Mouse (Mus musculus) macrophage (primary cell): ENCODE data around the gene Sdr39u1. TPM values are rescaled to one million over a fixed set of nuclear protein-coding genes. Genes with fewer than 3 reads are reported as not detected.

Source experiments
- H3K27ac ChIP-seq: fragments of 350-480 bp; formaldehyde crosslinking; 2 replicates; pipeline ENCODE4 v1.9.0; 2021
- H3K36me3 ChIP-seq: fragments of 350-480 bp; formaldehyde crosslinking; 2 replicates; pipeline ENCODE4 v1.9.0; 2021; ENCODE audit errors: inconsistent target
- H3K4me3 ChIP-seq: fragments of 350-480 bp; formaldehyde crosslinking; 2 replicates; pipeline ENCODE4 v1.9.0; 2021; ENCODE audit errors: inconsistent target
- H3K79me2 ChIP-seq: fragments of 350-480 bp; formaldehyde crosslinking; 2 replicates; pipeline ENCODE4 v1.9.0; 2021; ENCODE audit errors: inconsistent target
- WGBS: methylation state at CpG from one replicate; pipeline ENCODE4 v1.1.7; 2026; ENCODE audit warnings: inconsistent platforms; ENCODE audit not compliant: missing documents; 5-methylcytosine and 5-hydroxymethylcytosine counted together
- polyA plus RNA-seq: library from polyadenylated mRNA; stranded (reverse); fragments of 250-400 nt; gene quantifications from 3 replicates; pipeline ENCODE4 v1.2.4, GENCODE M21; 2018; ENCODE audit warnings: inconsistent platforms

Gene Sdr39u1
- polyA plus RNA-seq, 1 experiment from 2014 or later, result 3.1 TPM

- H3K4me3 ChIP-seq, result peak overlapping the region; percentile 25
- no peak overlapping the region for H3K27ac ChIP-seq
- no peaks in the 10 kb centered on the region for H3K79me2 ChIP-seq
- no peaks in the 10 kb centered on the region for H3K36me3 ChIP-seq
- WGBS, result 20% methylated on average over 9 of the region's 9 CpGs
These were observed 45.5 kb downstream of the Sdr39u1 start for GRCm38 (mm10) chr14:55854406-55855100.

DNA sequence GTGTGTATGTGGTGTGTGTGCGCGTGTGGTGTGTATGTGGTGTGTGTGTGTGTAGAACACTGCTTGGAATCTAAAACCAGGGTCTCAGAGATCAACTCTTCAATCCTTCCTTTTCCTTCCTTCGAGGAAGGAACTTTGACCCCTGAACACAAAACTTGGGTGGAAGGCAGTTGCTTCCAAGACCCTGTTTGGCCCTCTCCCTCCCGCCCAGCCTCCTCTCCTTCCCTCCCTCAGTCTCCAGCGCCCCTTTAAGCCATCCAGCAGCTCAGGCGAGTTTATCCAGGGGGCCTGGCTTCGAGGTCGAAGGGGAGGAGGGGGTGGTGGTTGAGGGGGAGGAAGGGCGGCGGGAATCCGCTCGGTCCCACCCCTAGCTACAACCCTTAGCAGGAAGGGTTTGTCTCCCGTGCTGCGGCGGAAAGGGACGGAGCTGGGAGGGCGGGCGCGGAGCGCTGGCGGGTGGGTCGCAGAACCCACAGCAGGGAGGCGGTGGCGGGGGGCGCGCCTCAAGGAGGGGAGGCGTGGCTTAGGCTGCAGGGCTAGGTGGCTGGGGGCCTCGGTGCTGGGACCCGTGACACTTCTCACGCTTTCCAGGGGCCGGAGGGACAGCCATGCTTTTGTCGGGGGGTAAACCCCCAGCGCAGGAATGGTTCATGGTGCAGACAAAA lies 46.3 kb downstream of the Sdr39u1 start, which contains the start of gene Nynrin:
Gene Nynrin, plus strand, starts transcription at position 390 of the 665 bp plus-strand sequence.
- Histone ChIP-seq H3K27ac (no peak within 1 kb of the TSS), H3K4me3 (peak within 1 kb of the TSS; percentile 25), H3K36me3 (no peaks in the 10 kb centered on the region), H3K79me2 (no peaks in the 10 kb centered on the region)
- 13% methylated on average over 30 of the region's 33 CpGs for WGBS

- Histone ChIP-seq H3K27ac (no peak overlapping the region), H3K36me3 (no peaks in the 10 kb centered on the region), H3K79me2 (no peaks in the 10 kb centered on the region), H3K4me3 (no peak overlapping the region)
- 52% methylated on average over 11 of the region's 11 CpGs for WGBS
These were observed 47.2 kb downstream of the Sdr39u1 start for GRCm38 (mm10) chr14:55852646-55853551.

DNA sequence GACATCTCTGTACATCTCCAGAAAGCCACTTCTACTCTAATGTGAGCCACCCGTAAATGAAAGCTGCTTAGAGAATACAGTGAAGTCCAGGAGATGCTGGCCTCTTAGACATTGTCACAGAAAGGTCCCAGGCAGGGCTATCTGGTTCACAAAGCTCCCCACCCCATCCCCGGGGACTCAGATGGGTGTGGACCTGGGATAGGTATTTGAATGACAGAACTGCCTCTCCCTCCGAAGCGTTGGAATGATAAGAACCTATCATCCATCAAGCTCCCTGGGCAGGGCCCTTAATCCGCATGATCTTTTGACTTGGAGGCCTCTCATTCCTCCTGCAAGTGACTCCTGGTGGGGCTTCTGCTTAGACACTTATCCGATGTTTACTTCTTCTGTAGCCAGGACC lies 49.2 kb downstream of the Sdr39u1 start:
- H3K36me3 ChIP-seq, result no peaks in the 10 kb centered on the region
- H3K4me3 ChIP-seq, result no peak overlapping the region
- H3K27ac ChIP-seq, result no peak overlapping the region
- H3K79me2 ChIP-seq, result no peaks in the 10 kb centered on the region
- WGBS, result 91% methylated on average over 6 of the region's 6 CpGs

Other genes with a start within 250 kb of the Sdr39u1 start
- 25.4 to 29.3 TPM (median 26.3 TPM) in 3 replicates for gene Mdp1, start 239.8 kb downstream of the Sdr39u1 start, polyA plus RNA-seq
- 27.4 to 36.4 TPM (median 34.4 TPM) in 3 replicates for gene Gmpr2, start 228.4 kb downstream of the Sdr39u1 start, polyA plus RNA-seq
- 136 to 262 TPM (median 187 TPM) in 3 replicates for gene Nedd8, start 228.2 kb downstream of the Sdr39u1 start, polyA plus RNA-seq
- 9.0 to 10.5 TPM (median 10.4 TPM) in 3 replicates for gene Tinf2, start 218.5 kb downstream of the Sdr39u1 start, polyA plus RNA-seq
- gene Tgm1, start 186.4 kb downstream of the Sdr39u1 start, polyA plus RNA-seq, result 1.2 to 4.3 TPM (median 3.6 TPM) in 3 replicates
- gene Rabggta, start 178.0 kb downstream of the Sdr39u1 start, polyA plus RNA-seq, result 7.5 to 16.7 TPM (median 12.4 TPM) in 3 replicates
- 63.5 to 108 TPM (median 106 TPM) in 3 replicates for gene Dhrs1, start 154.6 kb downstream of the Sdr39u1 start, polyA plus RNA-seq
- 9.3 to 22.6 TPM (median 12.9 TPM) in 3 replicates for gene Nop9, start 154.6 kb downstream of the Sdr39u1 start, polyA plus RNA-seq
- gene Cideb, start 141.8 kb downstream of the Sdr39u1 start, polyA plus RNA-seq, result 0.22 to 0.72 TPM (median 0.41 TPM) in 3 replicates
- 0.10 TPM in 1 of 3 replicates, not detected in the others for gene Ltb4r2, start 138.9 kb downstream of the Sdr39u1 start, polyA plus RNA-seq
- 0.25 to 0.33 TPM (median 0.32 TPM) in 3 replicates for gene Ltb4r1, start 134.3 kb downstream of the Sdr39u1 start, polyA plus RNA-seq
- 0.04 to 0.07 TPM in 2 of 3 replicates, not detected in the other for gene Adcy4, start 116.2 kb downstream of the Sdr39u1 start, polyA plus RNA-seq
- gene Ripk3, start 111.4 kb downstream of the Sdr39u1 start, polyA plus RNA-seq, result 11.7 to 24.6 TPM (median 17.7 TPM) in 3 replicates
- not detected in 3 replicates for gene Nfatc4, start 77.1 kb downstream of the Sdr39u1 start, polyA plus RNA-seq
- 0.69 to 1.1 TPM (median 0.70 TPM) in 3 replicates for gene Nynrin, start 46.3 kb downstream of the Sdr39u1 start, polyA plus RNA-seq
- not detected in 3 replicates for gene Cbln3, start 15.9 kb downstream of the Sdr39u1 start, polyA plus RNA-seq
- gene Khnyn, start 15.3 kb downstream of the Sdr39u1 start, polyA plus RNA-seq, result 7.7 to 19.3 TPM (median 13.1 TPM) in 3 replicates
- gene Cma1, start 44.4 kb upstream of the Sdr39u1 start, polyA plus RNA-seq, result not detected in 3 replicates
- not detected in 3 replicates for gene Cma2, start 50.7 kb upstream of the Sdr39u1 start, polyA plus RNA-seq
- gene Mcpt1, start 117.7 kb upstream of the Sdr39u1 start, polyA plus RNA-seq, result not detected in 3 replicates
- not detected in 3 replicates for gene Mcpt9, start 130.2 kb upstream of the Sdr39u1 start, polyA plus RNA-seq
- not detected in 3 replicates for gene Mcpt2, start 141.7 kb upstream of the Sdr39u1 start, polyA plus RNA-seq
- gene Mcpt4, start 162.0 kb upstream of the Sdr39u1 start, polyA plus RNA-seq, result not detected in 3 replicates
- gene Mcpt8, start 185.0 kb upstream of the Sdr39u1 start, polyA plus RNA-seq, result 0.23 TPM in 1 of 3 replicates, not detected in the others
- 0.37 to 1.1 TPM in 2 of 3 replicates, not detected in the other for gene Ctsg, start 202.3 kb upstream of the Sdr39u1 start, polyA plus RNA-seq
- not detected in 3 replicates for gene Gzme, start 220.3 kb upstream of the Sdr39u1 start, polyA plus RNA-seq
- gene Gzmd, start 232.3 kb upstream of the Sdr39u1 start, polyA plus RNA-seq, result not detected in 3 replicates